Mouse (Mus musculus): ENCODE results near the gene Galnt2. TPM values are rescaled to one million over a fixed set of nuclear protein-coding genes. Genes with fewer than 3 reads are reported as not detected.

Galnt2 gene
- polyA plus RNA-seq, 1 experiment from 2014 or later = 48.6 TPM

GRCm38 (mm10) chr8:124318612-124319315, 87.6 kb downstream of the Galnt2 start:
- 44% methylated on average over 11 of the region's 11 CpGs for WGBS
- Histone ChIP-seq H3K27ac (ENCODE audit: low read depth, low read length) (peak overlapping the region; percentile 19; the same call in 1 of the 2 replicates), H3K9me3 (ENCODE audit: control insufficient read depth, low read length) (no peaks in the 10 kb centered on the region), H3K4me1 (replicated peaks; ENCODE audit: control insufficient read depth, insufficient read depth, low read length) (peaks cover 52% of the 10 kb centered on the region), H3K4me2 (peak overlapping the region; percentile 40), H3K4me3 (ENCODE audit: low read depth, low read length) (no peak overlapping the region), H3K27me3 (replicated peaks; ENCODE audit: control insufficient read depth, insufficient read depth, low read length) (no peaks in the 10 kb centered on the region), H3K9ac (ENCODE audit: low read depth, low read length) (no peak overlapping the region), H3K36me3 (ENCODE audit: control insufficient read depth, insufficient read depth, low read length) (peaks cover 4% of the 10 kb centered on the region)
- DNase-seq (ENCODE audit: low spot score) (peak; percentile 43), ATAC-seq (replicated peaks; ENCODE audit: low FRiP score) (peak; percentile 79)

GRCm38 (mm10) chr8:124319316-124319652, 88.1 kb downstream of the Galnt2 start:
- Histone ChIP-seq H3K9ac (ENCODE audit: low read depth, low read length) (no peak overlapping the region), H3K36me3 (ENCODE audit: control insufficient read depth, insufficient read depth, low read length) (peaks cover 9% of the 10 kb centered on the region), H3K27me3 (replicated peaks; ENCODE audit: control insufficient read depth, insufficient read depth, low read length) (no peaks in the 10 kb centered on the region), H3K4me2 (peak overlapping the region; percentile 25), H3K4me1 (replicated peaks; ENCODE audit: control insufficient read depth, insufficient read depth, low read length) (peaks cover 52% of the 10 kb centered on the region), H3K4me3 (ENCODE audit: low read depth, low read length) (no peak overlapping the region), H3K9me3 (ENCODE audit: control insufficient read depth, low read length) (no peaks in the 10 kb centered on the region), H3K27ac (ENCODE audit: low read depth, low read length) (peak overlapping the region; percentile 45; the same call in 1 of the 2 replicates)
- DNase-seq (ENCODE audit: low spot score) = no peak
- ATAC-seq (replicated peaks; ENCODE audit: low FRiP score) = 0 out of 2 replicates have a peak, but pooled peaks have one; percentile 38
- 52% methylated on average over 4 of the region's 4 CpGs for WGBS

- Histone ChIP-seq H3K9ac (ENCODE audit: low read depth, low read length) (no peak overlapping the region), H3K27ac (ENCODE audit: low read depth, low read length) (no peak overlapping the region), H3K9me3 (ENCODE audit: control insufficient read depth, low read length) (no peaks in the 10 kb centered on the region), H3K4me3 (ENCODE audit: low read depth, low read length) (no peak overlapping the region), H3K4me1 (replicated peaks; ENCODE audit: control insufficient read depth, insufficient read depth, low read length) (peaks cover 49% of the 10 kb centered on the region), H3K4me2 (peak overlapping the region; percentile 25; the same call in 1 of the 2 replicates), H3K27me3 (replicated peaks; ENCODE audit: control insufficient read depth, insufficient read depth, low read length) (no peaks in the 10 kb centered on the region), H3K36me3 (ENCODE audit: control insufficient read depth, insufficient read depth, low read length) (peaks cover 21% of the 10 kb centered on the region)
- ATAC-seq (replicated peaks; ENCODE audit: low FRiP score) = no peak
- 47% methylated on average over 12 of the region's 12 CpGs for WGBS
- DNase-seq (ENCODE audit: low spot score) = no peak
These were observed 90.1 kb downstream of the Galnt2 start for GRCm38 (mm10) chr8:124321227-124321840.

GRCm38 (mm10) chr8:124323356-124323755, 92.2 kb downstream of the Galnt2 start:
- H3K4me2 ChIP-seq = no peak overlapping the region
- ATAC-seq (replicated peaks; ENCODE audit: low FRiP score) (no peak), DNase-seq (ENCODE audit: low spot score) (no peak)
- no peaks in the 10 kb centered on the region for H3K9me3 ChIP-seq (ENCODE audit: control insufficient read depth, low read length)
- H3K9ac ChIP-seq (ENCODE audit: low read depth, low read length) = no peak overlapping the region
- no peak overlapping the region for H3K4me3 ChIP-seq (ENCODE audit: low read depth, low read length)
- peaks cover 25% of the 10 kb centered on the region for H3K36me3 ChIP-seq (ENCODE audit: control insufficient read depth, insufficient read depth, low read length)
- no peaks in the 10 kb centered on the region for H3K27me3 ChIP-seq (replicated peaks; ENCODE audit: control insufficient read depth, insufficient read depth, low read length)
- H3K4me1 ChIP-seq (replicated peaks; ENCODE audit: control insufficient read depth, insufficient read depth, low read length) = peaks cover 29% of the 10 kb centered on the region
- H3K27ac ChIP-seq (ENCODE audit: low read depth, low read length) = no peak overlapping the region
- WGBS = 94% methylated on average over 14 of the region's 14 CpGs

- Histone ChIP-seq H3K9ac (ENCODE audit: low read depth, low read length) (no peak overlapping the region), H3K4me1 (replicated peaks; ENCODE audit: control insufficient read depth, insufficient read depth, low read length) (peaks cover 2% of the 10 kb centered on the region; the same call in 1 of the 2 replicates), H3K27ac (ENCODE audit: low read depth, low read length) (no peak overlapping the region), H3K36me3 (ENCODE audit: control insufficient read depth, insufficient read depth, low read length) (peaks cover 34% of the 10 kb centered on the region), H3K9me3 (ENCODE audit: control insufficient read depth, low read length) (no peaks in the 10 kb centered on the region), H3K4me3 (ENCODE audit: low read depth, low read length) (no peak overlapping the region), H3K27me3 (replicated peaks; ENCODE audit: control insufficient read depth, insufficient read depth, low read length) (no peaks in the 10 kb centered on the region), H3K4me2 (no peak overlapping the region)
- 88% methylated on average over 7 of the region's 7 CpGs for WGBS
- ATAC-seq (replicated peaks; ENCODE audit: low FRiP score) (no peak), DNase-seq (ENCODE audit: low spot score) (no peak)
These were observed 97.1 kb downstream of the Galnt2 start for GRCm38 (mm10) chr8:124328259-124328658.

GRCm38 (mm10) chr8:124329690-124330089, 98.5 kb downstream of the Galnt2 start:
- Histone ChIP-seq H3K9me3 (ENCODE audit: control insufficient read depth, low read length) (no peaks in the 10 kb centered on the region), H3K36me3 (ENCODE audit: control insufficient read depth, insufficient read depth, low read length) (peaks cover 24% of the 10 kb centered on the region), H3K4me3 (ENCODE audit: low read depth, low read length) (no peak overlapping the region), H3K9ac (ENCODE audit: low read depth, low read length) (no peak overlapping the region), H3K27ac (ENCODE audit: low read depth, low read length) (no peak overlapping the region), H3K4me2 (no peak overlapping the region), H3K4me1 (replicated peaks; ENCODE audit: control insufficient read depth, insufficient read depth, low read length) (peaks cover 2% of the 10 kb centered on the region; the same call in 1 of the 2 replicates), H3K27me3 (replicated peaks; ENCODE audit: control insufficient read depth, insufficient read depth, low read length) (no peaks in the 10 kb centered on the region)
- DNase-seq (ENCODE audit: low spot score) = no peak
- WGBS = 87% methylated on average over 10 of the region's 10 CpGs
- ATAC-seq (replicated peaks; ENCODE audit: low FRiP score) = no peak

GRCm38 (mm10) chr8:124330433-124330832, 99.2 kb downstream of the Galnt2 start:
- Histone ChIP-seq H3K4me1 (replicated peaks; ENCODE audit: control insufficient read depth, insufficient read depth, low read length) (peaks cover 2% of the 10 kb centered on the region; the same call in 1 of the 2 replicates), H3K36me3 (ENCODE audit: control insufficient read depth, insufficient read depth, low read length) (peaks cover 24% of the 10 kb centered on the region)

GRCm38 (mm10) chr8:124331094-124331493, 99.9 kb downstream of the Galnt2 start:
- no peak overlapping the region for H3K9ac ChIP-seq (ENCODE audit: low read depth, low read length)
- no peak overlapping the region for H3K4me2 ChIP-seq
- no peak for ATAC-seq (replicated peaks; ENCODE audit: low FRiP score)
- H3K4me3 ChIP-seq (ENCODE audit: low read depth, low read length) = no peak overlapping the region
- H3K27me3 ChIP-seq (replicated peaks; ENCODE audit: control insufficient read depth, insufficient read depth, low read length) = no peaks in the 10 kb centered on the region
- no peak overlapping the region for H3K27ac ChIP-seq (ENCODE audit: low read depth, low read length)
- no peaks in the 10 kb centered on the region for H3K9me3 ChIP-seq (ENCODE audit: control insufficient read depth, low read length)
- 84% methylated on average over 3 of the region's 3 CpGs for WGBS
- peaks cover 18% of the 10 kb centered on the region; the same call in 1 of the 2 replicates for H3K36me3 ChIP-seq (ENCODE audit: control insufficient read depth, insufficient read depth, low read length)
- H3K4me1 ChIP-seq (replicated peaks; ENCODE audit: control insufficient read depth, insufficient read depth, low read length) = peaks cover 2% of the 10 kb centered on the region; the same call in 1 of the 2 replicates
- DNase-seq (ENCODE audit: low spot score) = no peak

More at GRCm38 (mm10) chr8:124330433-124330832, 99.2 kb downstream of the Galnt2 start:
- DNase-seq (ENCODE audit: low spot score) (no peak), ATAC-seq (replicated peaks; ENCODE audit: low FRiP score) (no peak)
- 79% methylated on average over 2 of the region's 3 CpGs for WGBS
- no peak overlapping the region for H3K9ac ChIP-seq (ENCODE audit: low read depth, low read length)
- no peak overlapping the region for H3K27ac ChIP-seq (ENCODE audit: low read depth, low read length)
- H3K4me2 ChIP-seq = no peak overlapping the region
- no peaks in the 10 kb centered on the region for H3K27me3 ChIP-seq (replicated peaks; ENCODE audit: control insufficient read depth, insufficient read depth, low read length)
- no peak overlapping the region for H3K4me3 ChIP-seq (ENCODE audit: low read depth, low read length)
- H3K9me3 ChIP-seq (ENCODE audit: control insufficient read depth, low read length) = no peaks in the 10 kb centered on the region

Data from liver, embryonic 11.5 days (tissue).